Mouse (Mus musculus) megakaryocyte-erythroid progenitor cell, adult 5-6 weeks (primary cell): ENCODE data around the gene Gm27029. TPM values are rescaled to one million over a fixed set of nuclear protein-coding genes. Genes with fewer than 3 reads are reported as not detected.
"Not testable (repeated sequence)": the region's sequence is repeated elsewhere in the genome, so short reads cannot be mapped to it uniquely, and the experiment has no call there.

ENCODE experiments used
- ATAC-seq: replicated peaks from 2 replicates; pipeline ENCODE4 v1.8.0; 2016; ENCODE audit warnings: mild to moderate bottlenecking, inconsistent platforms; ENCODE audit not compliant: severe bottlenecking, poor library complexity, low FRiP score, low TSS enrichment
- total RNA-seq, 2 experiments: library from RNA; stranded (forward) in 1 of 2; stranded (reverse) in 1 of 2; fragments of 200-1000, 215-1000 nt in 1 of 2; fragments of >200 nt in 1 of 2; fragmentation: Nextera tagmentation in 1 of 2; gene quantifications; 2 replicates each; pipeline ENCODE4 v1.2.3; 2014 to 2017

The Gm27029 gene
- total RNA-seq, 2 experiments from 2014 or later = 7.1 TPM; not detected in 1

GRCm38 (mm10) chr11:101459716-101460115, 35.1 kb upstream of the Gm27029 start:
- ATAC-seq = no peak

- no peak for ATAC-seq
Observed at GRCm38 (mm10) chr11:101458217-101458616, 33.6 kb upstream of the Gm27029 start.

DNA sequence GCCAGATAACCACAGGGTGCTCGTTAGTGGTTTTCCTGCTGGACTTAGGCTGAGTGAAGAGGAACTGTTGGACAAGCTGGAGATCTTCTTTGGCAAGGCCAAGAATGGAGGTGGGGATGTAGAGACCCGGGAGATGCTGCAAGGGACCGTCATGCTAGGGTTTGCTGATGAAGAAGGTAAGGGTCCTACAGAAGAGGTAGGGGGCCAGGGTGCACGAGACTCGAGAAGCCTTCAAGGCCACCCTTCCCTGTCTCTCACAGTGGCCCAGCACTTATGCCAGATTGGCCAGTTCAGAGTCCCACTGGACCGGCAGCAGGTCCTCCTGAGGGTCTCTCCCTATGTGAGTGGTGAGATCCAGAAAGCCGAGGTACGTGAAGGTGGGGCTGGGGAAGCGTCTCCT, 33.0 kb upstream of the Gm27029 start:
- no peak for ATAC-seq

- ATAC-seq = no peak
Observed at GRCm38 (mm10) chr11:101455627-101456026, 31.0 kb upstream of the Gm27029 start.

- ATAC-seq = no peak
Observed at GRCm38 (mm10) chr11:101454702-101455101, 30.1 kb upstream of the Gm27029 start.

- ATAC-seq = no peak
Observed at GRCm38 (mm10) chr11:101452093-101452774, 27.6 kb upstream of the Gm27029 start.

- no peak for ATAC-seq
Observed at GRCm38 (mm10) chr11:101451536-101451935, 26.9 kb upstream of the Gm27029 start.

GRCm38 (mm10) chr11:101450394-101450793, 25.8 kb upstream of the Gm27029 start:
- 0 out of 2 replicates have a peak, but pooled peaks have one; percentile 18 for ATAC-seq

DNA sequence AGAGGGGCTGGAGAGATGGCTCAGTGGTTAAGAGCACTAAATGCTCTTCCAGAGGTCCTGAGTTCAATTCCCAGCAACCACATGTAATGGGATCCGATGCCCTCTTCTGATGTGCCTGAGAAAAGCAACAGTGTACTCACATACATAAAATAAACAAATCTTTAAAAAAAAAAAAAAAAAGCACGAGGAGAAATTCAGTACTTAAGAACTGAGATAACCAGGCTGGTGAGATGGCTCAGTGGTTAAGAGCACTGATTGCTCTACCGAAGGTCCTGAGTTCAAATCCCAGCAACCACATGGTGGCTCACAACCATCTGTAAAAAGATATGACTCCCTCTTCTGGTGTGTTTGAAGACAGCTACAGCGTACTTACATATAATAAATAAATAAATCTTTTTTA, 25.0 kb upstream of the Gm27029 start:
- ATAC-seq = not testable (repeated sequence)

DNA sequence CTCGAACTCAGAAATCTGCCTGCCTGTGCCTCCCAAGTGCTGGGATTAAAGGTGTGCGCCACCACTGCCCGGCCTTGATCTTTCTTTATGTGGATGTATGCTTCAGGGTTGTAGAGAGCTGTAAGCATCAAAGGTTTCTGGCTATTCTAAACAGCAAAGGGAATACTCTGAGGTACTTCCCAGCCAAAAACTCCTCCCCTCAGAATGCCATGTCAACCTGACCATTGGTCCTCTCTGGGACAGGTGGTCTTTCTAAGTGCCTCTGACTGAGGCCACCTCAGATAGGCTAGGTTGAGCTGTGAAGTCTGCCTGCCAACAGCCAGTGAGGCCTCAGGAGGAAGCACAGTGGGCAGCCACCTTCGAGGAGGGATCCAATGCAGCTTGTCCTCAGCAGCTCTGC, 24.3 kb upstream of the Gm27029 start:
- ATAC-seq = 0 out of 2 replicates have a peak, but pooled peaks have one; percentile 11

GRCm38 (mm10) chr11:101448274-101448746, 23.7 kb upstream of the Gm27029 start, which contains the start of gene Ifi35:
Gene Ifi35, plus strand, starts transcription at chr11:101448407.
- peak; percentile 85 for ATAC-seq

DNA sequence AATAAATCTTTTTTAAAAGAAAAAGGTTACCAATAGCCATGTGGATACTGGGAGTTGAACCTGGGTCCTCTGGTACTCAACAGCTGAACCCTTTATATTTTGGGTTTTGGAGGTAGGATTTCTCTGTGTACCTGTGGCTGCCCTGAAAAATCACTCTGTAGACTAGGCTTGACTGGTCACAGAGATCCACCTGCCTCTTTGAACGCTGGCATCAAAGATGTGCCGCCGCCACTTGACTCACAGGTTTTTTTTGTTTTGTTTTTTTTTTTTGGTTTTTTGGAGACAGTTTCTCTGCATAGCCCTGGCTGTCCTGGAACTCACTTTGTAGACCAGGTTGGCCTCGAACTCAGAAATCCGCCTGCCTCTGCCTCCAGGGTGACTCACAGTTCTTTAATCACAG, 23.2 kb upstream of the Gm27029 start:
- ATAC-seq = no peak

- ATAC-seq = not testable (repeated sequence)
Observed at GRCm38 (mm10) chr11:101446860-101447259, 22.3 kb upstream of the Gm27029 start.

GRCm38 (mm10) chr11:101446319-101446718, 21.7 kb upstream of the Gm27029 start:
- ATAC-seq = 0 out of 2 replicates have a peak, but pooled peaks have one; percentile 9

GRCm38 (mm10) chr11:101442760-101443159, 18.2 kb upstream of the Gm27029 start:
- ATAC-seq = 0 out of 2 replicates have a peak, but pooled peaks have one; percentile 1

GRCm38 (mm10) chr11:101442127-101442693, 17.6 kb upstream of the Gm27029 start, which contains the start of gene Rpl27:
Gene Rpl27, plus strand, starts transcription at chr11:101442298.
- ATAC-seq = peak; percentile 97

- not testable (repeated sequence) for ATAC-seq
Observed at GRCm38 (mm10) chr11:101441450-101442126, 17.0 kb upstream of the Gm27029 start.

DNA sequence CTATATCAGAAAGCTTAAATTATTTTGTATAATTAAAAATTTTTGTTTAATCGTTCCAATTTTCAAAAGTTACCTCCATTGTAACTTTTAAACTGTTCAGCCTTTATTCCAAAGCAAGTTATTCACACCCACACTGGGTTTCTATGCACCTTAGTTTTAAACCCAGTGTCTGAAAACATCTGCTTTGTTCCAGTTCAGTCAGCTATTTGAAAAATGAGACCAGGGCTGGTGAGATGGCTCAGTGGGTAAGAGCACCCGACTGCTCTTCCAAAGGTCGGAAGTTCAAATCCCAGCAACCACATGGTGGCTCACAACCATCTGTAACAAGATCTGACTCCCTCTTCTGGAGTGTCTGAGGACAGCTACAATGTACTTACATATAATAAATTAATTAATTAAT, 13.4 kb upstream of the Gm27029 start:
- not testable (repeated sequence) for ATAC-seq

DNA sequence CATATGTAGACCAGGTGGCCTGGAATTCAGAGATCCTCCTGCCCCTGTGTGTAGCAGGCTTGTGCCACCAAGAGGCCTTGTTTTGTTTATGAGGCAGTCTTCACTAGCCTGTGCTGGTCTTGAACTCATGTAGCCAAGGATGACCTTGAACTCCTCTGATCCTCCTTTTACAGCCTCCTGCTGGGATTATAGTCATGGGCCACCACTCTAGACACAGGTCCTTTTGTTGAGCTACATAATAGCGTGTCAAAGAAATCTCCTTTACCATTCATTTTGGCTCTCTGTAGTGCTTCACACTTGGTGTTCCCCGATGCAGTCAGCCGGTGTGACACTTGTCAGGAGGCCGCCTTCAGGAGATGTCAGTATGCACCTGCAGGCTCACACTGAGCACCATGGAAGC, 12.3 kb upstream of the Gm27029 start:
- no peak for ATAC-seq

- ATAC-seq = no peak
Observed at GRCm38 (mm10) chr11:101435831-101436230, 11.2 kb upstream of the Gm27029 start.
